Mouse (Mus musculus) thymus, adult 2 months (tissue): ENCODE data around the gene Tmem171. TPM values are rescaled to one million over a fixed set of nuclear protein-coding genes. Genes with fewer than 3 reads are reported as not detected.

ENCODE experiments used
- DNase-seq: peaks from one replicate; pipeline ENCODE4 v3.0.0; 2021
- H3K27ac ChIP-seq: fragments of 200-500 bp; 2 replicates; pipeline ENCODE4 v1.5.1; 2012; ENCODE audit warnings: low read length, control low read depth; ENCODE audit not compliant: control insufficient read depth, insufficient read depth
- H3K27me3 ChIP-seq: fragments of 200-500 bp; 2 replicates; pipeline ENCODE4 v1.6.1; 2012; ENCODE audit warnings: mild to moderate bottlenecking, low read length, moderate library complexity, mixed read lengths; ENCODE audit not compliant: control insufficient read depth, insufficient read depth
- H3K36me3 ChIP-seq: fragments of 200-500 bp; 2 replicates; pipeline ENCODE4 v1.6.1; 2012; ENCODE audit warnings: mild to moderate bottlenecking, low read length, moderate library complexity; ENCODE audit not compliant: control insufficient read depth, insufficient read depth
- H3K4me1 ChIP-seq: fragments of 200-500 bp; replicated peaks from 2 replicates; pipeline ENCODE4 v1.6.1; 2012; ENCODE audit warnings: low read length; ENCODE audit not compliant: control insufficient read depth, insufficient read depth
- H3K4me3 ChIP-seq: fragments of 200-500 bp; 2 replicates; pipeline ENCODE4 v1.5.1; 2012; ENCODE audit warnings: mild to moderate bottlenecking, low read length, control low read depth, moderate library complexity; ENCODE audit not compliant: control insufficient read depth, insufficient read depth
- CTCF ChIP-seq: fragments of 200-500 bp; IDR thresholded peaks from 2 replicates; pipeline ENCODE4 v1.5.1; 2012; ENCODE audit warnings: mild to moderate bottlenecking, control low read depth, low read length, moderate library complexity, borderline replicate concordance; ENCODE audit not compliant: control insufficient read depth, poor library complexity, insufficient read depth; ENCODE audit errors: extremely low read depth
- POLR2A ChIP-seq: fragments of 200-500 bp; IDR thresholded peaks from 2 replicates; pipeline ENCODE4 v1.6.1; 2012; ENCODE audit warnings: mild to moderate bottlenecking, low read length, control low read depth, moderate library complexity; ENCODE audit not compliant: control insufficient read depth, poor library complexity, insufficient read depth; ENCODE audit errors: extremely low read depth
- WGBS: fragments of 180-500 bp; shearing (Covaris S2); methylation state at CpG from one replicate; pipeline ENCODE4 v1.1.7; 2018; 5-methylcytosine and 5-hydroxymethylcytosine counted together
- polyA plus RNA-seq: library from polyadenylated mRNA; depleted of rRNA; stranded (reverse); fragments of >200 nt; gene quantifications from 2 replicates; pipeline ENCODE4 v1.2.3, GENCODE M21; 2012; rRNA removed

Tmem171 gene
- polyA plus RNA-seq, 1 experiment, result 0.80 TPM

- TF ChIP-seq POLR2A (no peak), CTCF (no peak)
- DNase-seq, result no peak
- H3K27ac ChIP-seq, result no peak overlapping the region
- H3K4me3 ChIP-seq, result no peak overlapping the region
- WGBS, result 97% methylated on average over 10 of the region's 10 CpGs
- no peaks in the 10 kb centered on the region for H3K27me3 ChIP-seq
- H3K36me3 ChIP-seq, result no peaks in the 10 kb centered on the region
- H3K4me1 ChIP-seq, result no peaks in the 10 kb centered on the region
These were observed 40.3 kb downstream of the Tmem171 start for GRCm38 (mm10) chr13:98654129-98654939.

DNA sequence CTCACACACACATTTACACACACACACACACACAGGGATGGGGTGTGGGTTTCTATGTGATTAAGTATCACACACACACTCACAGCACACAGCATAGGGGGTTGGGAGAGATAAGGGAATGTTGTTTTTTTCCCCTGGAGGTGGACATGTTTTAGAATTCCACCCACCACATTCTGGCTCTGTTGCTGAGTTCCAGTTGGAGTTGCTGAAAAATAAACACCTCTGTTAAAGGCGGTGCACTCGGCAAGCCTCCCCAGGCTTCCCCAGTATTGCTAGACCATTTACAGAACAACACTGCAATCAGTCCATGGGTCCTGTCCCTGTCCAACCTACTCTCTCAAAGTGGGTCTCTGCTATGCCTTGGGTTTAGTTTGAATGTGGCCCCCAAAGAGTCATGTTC is 42.4 kb downstream of the Tmem171 start:
- DNase-seq, result no peak
- Histone ChIP-seq H3K27me3 (no peaks in the 10 kb centered on the region), H3K4me3 (no peak overlapping the region), H3K36me3 (no peaks in the 10 kb centered on the region), H3K4me1 (no peaks in the 10 kb centered on the region), H3K27ac (no peak overlapping the region)
- no peak for TF ChIP-seq POLR2A
- no peak for TF ChIP-seq CTCF
- 90% methylated on average over 2 of the region's 2 CpGs for WGBS

DNA sequence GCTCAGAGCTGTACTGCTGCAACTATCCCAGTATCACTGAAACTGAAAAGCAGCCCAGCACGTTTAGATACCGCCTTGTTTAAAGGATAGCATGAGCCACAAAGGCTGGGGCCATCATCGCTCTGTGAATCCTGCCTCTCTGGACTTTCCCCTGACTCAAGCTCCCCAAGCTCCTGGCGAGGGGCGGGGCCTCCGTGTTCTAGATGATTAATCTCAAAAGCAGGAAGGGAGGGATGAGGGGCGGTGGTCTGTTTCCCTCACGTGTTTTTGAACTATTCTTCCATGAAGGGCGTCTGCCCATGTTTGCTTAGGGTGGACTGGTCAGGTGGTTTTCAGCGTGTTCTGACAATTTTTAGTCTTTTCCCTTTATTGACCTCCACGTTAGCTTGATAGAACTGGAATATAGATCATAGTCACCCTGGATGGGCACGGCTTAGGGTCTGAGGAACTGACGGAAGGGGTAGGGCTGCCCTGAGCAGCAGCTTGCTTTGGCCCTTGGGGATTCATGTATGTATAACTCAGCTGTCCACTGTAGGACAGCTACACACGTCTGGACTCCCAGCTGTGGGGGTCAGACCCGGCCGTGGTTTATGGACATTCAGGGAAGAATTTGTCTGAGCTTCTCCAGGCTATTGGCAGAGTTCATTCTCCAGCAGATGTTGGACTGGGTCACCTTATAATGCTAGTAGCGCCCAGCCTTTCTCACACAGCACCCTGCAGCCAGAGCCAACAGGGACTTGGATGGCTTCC is 43.2 kb downstream of the Tmem171 start:
- Histone ChIP-seq H3K4me3 (no peak overlapping the region), H3K27me3 (no peaks in the 10 kb centered on the region), H3K4me1 (no peaks in the 10 kb centered on the region), H3K27ac (no peak overlapping the region), H3K36me3 (no peaks in the 10 kb centered on the region)
- TF ChIP-seq POLR2A, result no peak
- no peak for TF ChIP-seq CTCF
- WGBS, result 80% methylated on average over 17 of the region's 17 CpGs
- DNase-seq, result no peak

- WGBS, result 93% methylated on average over 22 of the region's 22 CpGs
- no peak overlapping the region for H3K27ac ChIP-seq
- TF ChIP-seq POLR2A (no peak), CTCF (no peak)
- no peaks in the 10 kb centered on the region for H3K36me3 ChIP-seq
- DNase-seq, result no peak
- H3K4me3 ChIP-seq, result no peak overlapping the region
- H3K27me3 ChIP-seq, result no peaks in the 10 kb centered on the region
- no peaks in the 10 kb centered on the region for H3K4me1 ChIP-seq
These were observed 46.7 kb downstream of the Tmem171 start for GRCm38 (mm10) chr13:98647775-98648568.

- no peak for DNase-seq
- no peak overlapping the region for H3K27ac ChIP-seq
- H3K4me1 ChIP-seq, result no peaks in the 10 kb centered on the region
- TF ChIP-seq POLR2A, result no peak
- TF ChIP-seq CTCF, result no peak
- no peaks in the 10 kb centered on the region for H3K36me3 ChIP-seq
- 95% methylated on average over 5 of the region's 5 CpGs for WGBS
- H3K4me3 ChIP-seq, result no peak overlapping the region
- no peaks in the 10 kb centered on the region for H3K27me3 ChIP-seq
These were observed 56.0 kb downstream of the Tmem171 start for GRCm38 (mm10) chr13:98638507-98639166.

DNA sequence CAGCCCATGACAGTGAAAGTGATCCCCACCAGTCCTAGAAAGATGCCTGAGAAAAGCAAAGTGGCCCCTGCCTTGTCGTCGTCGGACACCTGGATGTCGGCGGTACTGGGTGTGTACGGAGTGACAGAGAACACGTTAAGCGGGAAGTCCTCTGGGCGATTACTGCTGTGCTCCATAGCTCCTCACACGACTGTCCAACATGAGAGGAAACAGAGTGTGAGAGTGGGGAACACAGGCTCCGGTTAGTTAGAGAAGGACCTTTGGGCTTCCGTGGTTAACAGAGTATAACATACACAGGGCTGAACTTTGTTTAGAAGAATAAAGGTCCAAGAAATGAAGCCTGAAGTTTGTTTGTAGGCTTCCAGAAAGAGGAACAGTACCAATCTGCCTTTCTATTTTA is 57.5 kb downstream of the Tmem171 start, which contains the start of gene Tmem174:
Tmem174 (minus strand) TSS at position 266 of the 400 bp plus-strand sequence.
- H3K27me3 ChIP-seq, result no peaks in the 10 kb centered on the region
- no peak for DNase-seq
- H3K27ac ChIP-seq, result no peak within 1 kb of the TSS
- WGBS, result 88% methylated on average over 12 of the region's 12 CpGs
- H3K4me3 ChIP-seq, result no peak within 1 kb of the TSS
- TF ChIP-seq POLR2A (no peak), CTCF (no peak)
- H3K36me3 ChIP-seq, result no peaks in the 10 kb centered on the region
- no peaks in the 10 kb centered on the region for H3K4me1 ChIP-seq

DNA sequence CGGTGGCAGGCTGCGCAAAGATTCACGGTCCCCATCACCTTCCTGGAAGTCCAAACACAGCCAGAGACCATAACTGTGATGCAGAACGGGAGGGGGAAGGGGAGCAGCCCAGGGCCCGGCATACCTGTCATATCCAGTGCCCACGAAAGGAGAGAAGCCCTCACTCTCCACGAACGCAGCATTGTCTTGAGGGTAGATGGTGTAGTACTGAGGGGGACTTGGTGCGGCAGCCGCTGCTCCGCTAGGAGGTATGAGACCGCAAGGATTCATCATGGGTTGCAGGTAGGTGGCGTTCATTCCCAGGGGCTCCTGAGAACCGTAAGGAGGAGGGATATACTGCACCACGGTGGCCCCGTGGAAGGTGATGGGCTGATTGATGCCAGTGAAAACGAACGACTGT is 58.1 kb downstream of the Tmem171 start:
- no peak for TF ChIP-seq CTCF
- no peak for TF ChIP-seq POLR2A
- no peak overlapping the region for H3K27ac ChIP-seq
- H3K4me3 ChIP-seq, result no peak overlapping the region
- H3K4me1 ChIP-seq, result no peaks in the 10 kb centered on the region
- no peak for DNase-seq
- 74% methylated on average over 18 of the region's 18 CpGs for WGBS
- no peaks in the 10 kb centered on the region for H3K27me3 ChIP-seq
- H3K36me3 ChIP-seq, result no peaks in the 10 kb centered on the region

Other genes starting within 250 kb of the Tmem171 start
- gene Gm10320, start 202.8 kb downstream of the Tmem171 start, polyA plus RNA-seq, result 1.2 and 2.4 TPM in 2 replicates
- gene Tmem174, start 57.4 kb downstream of the Tmem171 start, polyA plus RNA-seq, result 0.13 TPM in 1 of 2 replicates, not detected in the other
- 9.6 and 10.7 TPM in 2 replicates for gene Fcho2, start 120.6 kb upstream of the Tmem171 start, polyA plus RNA-seq
- gene Tnpo1, start 231.6 kb upstream of the Tmem171 start, polyA plus RNA-seq, result 35.9 and 40.7 TPM in 2 replicates